32 mouse cellular contexts compared by ENCODE assay signal in genomic region chr11:120386632-120387031, GRCm38 (mm10). TPM values are rescaled to one million over a fixed set of nuclear protein-coding genes. Genes with fewer than 3 reads are reported as not detected.
DNase-seq lines count a peak whose midpoint lies in the region; ATAC-seq and TF ChIP-seq lines count a peak whose summit lies in the region.
"Had no signal": no experiment of that assay in that cellular context is flagged by ENCODE, and none has a peak within 500 bp of the region (broad histone marks: within the 10 kb centered on the region; RNA-seq: fewer than 3 reads in every experiment).

No protein-coding gene starts in this region.

- intact Hi-C loops in gastrocnemius, adult 2 months (cut with DNase I): loop anchor here (5.0 kb wide), 1 partner anchor 36 kb away; no protein-coding TSS in a partner anchor
- intact Hi-C loops in heart, postnatal 14 days (cut with DNase I): no loop called here
- intact Hi-C loops in heart, postnatal 10 days (cut with DNase I): loop anchor here (5.0 kb wide), 1 partner anchor 34 kb away; no protein-coding TSS in a partner anchor

- peak overlapping the region; percentile 29; the same call in 1 of the 2 replicates for H3K4me2 ChIP-seq in heart, embryonic 12.5 days
- H3K4me2 ChIP-seq: embryonic facial prominence, embryonic 13.5 days; forebrain, embryonic 13.5 days; hindbrain, embryonic 12.5 days; limb, embryonic 15.5 days; stomach, embryonic 15.5 days had no signal

- peak overlapping the region; percentile 92 for H3K27ac ChIP-seq in gastrocnemius, adult 2 months
- H3K27ac ChIP-seq in heart, embryonic 10.5 days: peak overlapping the region; percentile 87
- peak overlapping the region; percentile 98 for H3K27ac ChIP-seq in heart, embryonic 12.5 days (ENCODE audit: poor library complexity, severe bottlenecking)
- H3K27ac ChIP-seq: embryonic facial prominence, embryonic 13.5 days; forebrain, embryonic 13.5 days; hindbrain, embryonic 12.5 days; limb, embryonic 15.5 days; macrophage; midbrain, embryonic 10.5 days; stomach, embryonic 15.5 days had no signal

- no peaks in the 10 kb centered on the region for H3K9me3 ChIP-seq in heart, embryonic 10.5 days
- no peaks in the 10 kb centered on the region for H3K9me3 ChIP-seq in heart, embryonic 12.5 days (replicated peaks)
- H3K9me3 ChIP-seq: embryonic facial prominence, embryonic 13.5 days; forebrain, embryonic 13.5 days; hindbrain, embryonic 12.5 days; limb, embryonic 15.5 days; midbrain, embryonic 10.5 days; stomach, embryonic 15.5 days had no signal

- peak overlapping the region; percentile 43 for H3K4me3 ChIP-seq in gastrocnemius, adult 2 months
- no peak overlapping the region for H3K4me3 ChIP-seq in heart, embryonic 10.5 days
- no peak overlapping the region for H3K4me3 ChIP-seq in heart, embryonic 12.5 days
- H3K4me3 ChIP-seq: embryonic facial prominence, embryonic 13.5 days; erythroblast, embryonic 14.5 days; forebrain, embryonic 13.5 days; hindbrain, embryonic 12.5 days; limb, embryonic 15.5 days; midbrain, embryonic 10.5 days; myocyte; stomach, embryonic 15.5 days had no signal

- peaks cover 72% of the 10 kb centered on the region for H3K36me3 ChIP-seq in heart, embryonic 10.5 days
- H3K36me3 ChIP-seq in heart, embryonic 12.5 days: peaks cover 66% of the 10 kb centered on the region

- TF ChIP-seq CTCF in gastrocnemius, adult 2 months (IDR thresholded peaks at IDR 0.05): no peak

- WGBS in heart, embryonic 10.5 days: 62% methylated on average over 6 of the region's 6 CpGs
- WGBS in heart, embryonic 12.5 days: 53% methylated on average over 6 of the region's 6 CpGs

- no peak overlapping the region for H3K9ac ChIP-seq in heart, embryonic 12.5 days
- H3K9ac ChIP-seq: embryonic facial prominence, embryonic 13.5 days; forebrain, embryonic 13.5 days; hindbrain, embryonic 12.5 days; limb, embryonic 15.5 days; stomach, embryonic 15.5 days had no signal

- peaks cover 26% of the 10 kb centered on the region for H3K4me1 ChIP-seq in heart, embryonic 10.5 days
- peaks cover 54% of the 10 kb centered on the region for H3K4me1 ChIP-seq in heart, embryonic 12.5 days (replicated peaks)
- H3K4me1 ChIP-seq: embryonic facial prominence, embryonic 13.5 days; forebrain, embryonic 13.5 days; hindbrain, embryonic 12.5 days; limb, embryonic 15.5 days; midbrain, embryonic 10.5 days; stomach, embryonic 15.5 days had no signal

- ATAC-seq in heart, embryonic 12.5 days (ENCODE audit: insufficient number of reproducible peaks, low FRiP score): peak; percentile 51; the same call in 1 of the 2 replicates
- ATAC-seq: forebrain, embryonic 13.5 days; intestine, postnatal 0 days; midbrain, embryonic 16.5 days had no signal

- DNase-seq in gastrocnemius, adult 2 months: peak; percentile 77
- no peak for DNase-seq in gastrocnemius, postnatal 10 days
- DNase-seq in heart, embryonic 10.5 days (ENCODE audit: low spot score): no peak
- no peak for DNase-seq in heart, postnatal 14 days
- peak; percentile 49 to 60 for DNase-seq in heart, postnatal 10 days
- DNase-seq in natural killer cell, adult 2 months (ENCODE audit: low spot score in 2 of 2): no peak
- DNase-seq: cerebellum, adult 2 months; cerebellum, postnatal 25 days; embryo, embryonic 11 days; kidney, postnatal 36 days; layer of hippocampus, adult 9-11 months; left cerebral cortex, postnatal 4 days; right cerebral cortex, postnatal 4 days; thymus, postnatal 36 days had no signal

- H3K27me3 ChIP-seq in heart, embryonic 10.5 days (ENCODE audit: insufficient read depth, poor library complexity, severe bottlenecking): no peaks in the 10 kb centered on the region
- H3K27me3 ChIP-seq in heart, embryonic 12.5 days (replicated peaks): no peaks in the 10 kb centered on the region
- H3K27me3 ChIP-seq: embryonic facial prominence, embryonic 13.5 days; forebrain, embryonic 13.5 days; hindbrain, embryonic 12.5 days; limb, embryonic 15.5 days; stomach, embryonic 15.5 days had no signal

RNA-seq across cellular contexts. Expression of gene Faap100, which starts 8.1 kb away (rescaled TPM):
- total RNA-seq in gastrocnemius, adult 2 months (2021): 10 to 100 TPM; 18.5 to 18.8 TPM
- total RNA-seq in gastrocnemius, postnatal 10 days (2021): 10 to 100 TPM; 14.6 to 15.3 TPM
- polyA plus RNA-seq in heart, embryonic 10.5 days (2016; fragmentation: Nextera tagmentation; extraction: Ambion mirVana): 32.5 and 35.9 TPM in 2 replicates
- 10 to 100 TPM; 19.0 to 19.6 TPM for total RNA-seq in heart, postnatal 14 days (2021)
- 32.0 and 32.3 TPM in 2 replicates for polyA plus RNA-seq in heart, embryonic 12.5 days (2016; fragmentation: Nextera tagmentation; extraction: Ambion mirVana)
- 10 to 100 TPM; 21.3 to 24.3 TPM for total RNA-seq in heart, postnatal 10 days (2021)

RNA-seq across cellular contexts. Expression of gene Fscn2, which starts 25.3 kb away (rescaled TPM):
- total RNA-seq in gastrocnemius, adult 2 months (2021): under 1 TPM in 1 of 2 experiments, not detected in 1; 0.87 TPM
- total RNA-seq in gastrocnemius, postnatal 10 days (2021): under 1 TPM; 0.50 to 0.61 TPM
- polyA plus RNA-seq in heart, embryonic 10.5 days (2016; fragmentation: Nextera tagmentation; extraction: Ambion mirVana): 0.25 and 0.49 TPM in 2 replicates
- not detected for total RNA-seq in heart, postnatal 14 days (2021)
- polyA plus RNA-seq in heart, embryonic 12.5 days (2016; fragmentation: Nextera tagmentation; extraction: Ambion mirVana): 0.17 and 0.63 TPM in 2 replicates
- not detected for total RNA-seq in heart, postnatal 10 days (2021)
- total RNA-seq: left cerebral cortex, adult 18-20 months had no signal
- polyA plus RNA-seq: cerebellum, adult 2 months; erythroblast, embryonic 14.5 days; liver, embryonic 16.5 days; macrophage had no signal

RNA-seq across cellular contexts. Expression of gene Actg1, which starts 38.3 kb away (rescaled TPM):
- total RNA-seq in gastrocnemius, adult 2 months (2021): 100 to 1,000 TPM; 201 to 262 TPM
- 100 to 1,000 TPM; 439 to 618 TPM for total RNA-seq in gastrocnemius, postnatal 10 days (2021)
- polyA plus RNA-seq in heart, embryonic 10.5 days (2016; fragmentation: Nextera tagmentation; extraction: Ambion mirVana): 1,513 and 2,033 TPM in 2 replicates
- total RNA-seq in heart, postnatal 14 days (2021): 100 to 1,000 TPM; 451 to 520 TPM
- polyA plus RNA-seq in heart, embryonic 12.5 days (2016; fragmentation: Nextera tagmentation; extraction: Ambion mirVana): 1,404 and 1,426 TPM in 2 replicates
- total RNA-seq in heart, postnatal 10 days (2021): 100 to 1,000 TPM; 691 to 703 TPM

RNA-seq across cellular contexts. Expression of gene Nploc4, which starts 50.9 kb away (rescaled TPM):
- total RNA-seq in gastrocnemius, adult 2 months (2021): 10 to 100 TPM; 75.8 to 94.9 TPM
- 10 to 100 TPM; 60.6 to 66.6 TPM for total RNA-seq in gastrocnemius, postnatal 10 days (2021)
- 43.0 and 49.6 TPM in 2 replicates for polyA plus RNA-seq in heart, embryonic 10.5 days (2016; fragmentation: Nextera tagmentation; extraction: Ambion mirVana)
- total RNA-seq in heart, postnatal 14 days (2021): 10 to 100 TPM; 54.4 to 62.7 TPM
- polyA plus RNA-seq in heart, embryonic 12.5 days (2016; fragmentation: Nextera tagmentation; extraction: Ambion mirVana): 43.2 and 45.2 TPM in 2 replicates
- total RNA-seq in heart, postnatal 10 days (2021): 10 to 100 TPM; 53.9 to 59.6 TPM

RNA-seq across cellular contexts. Expression of gene Tspan10, which starts 55.8 kb away (rescaled TPM):
- total RNA-seq in gastrocnemius, adult 2 months (2021): 1 to 10 TPM in 1 of 2 experiments, not detected in 1; 1.1 TPM
- total RNA-seq in gastrocnemius, postnatal 10 days (2021): not detected
- not detected in 2 replicates for polyA plus RNA-seq in heart, embryonic 10.5 days (2016; fragmentation: Nextera tagmentation; extraction: Ambion mirVana)
- 1 to 10 TPM in 1 of 2 experiments, under 1 TPM in 1; 0.98 to 2.5 TPM for total RNA-seq in heart, postnatal 14 days (2021)
- polyA plus RNA-seq in heart, embryonic 12.5 days (2016; fragmentation: Nextera tagmentation; extraction: Ambion mirVana): not detected in 2 replicates
- total RNA-seq in heart, postnatal 10 days (2021): 1 to 10 TPM in 1 of 2 experiments, under 1 TPM in 1; 0.24 to 2.3 TPM
- polyA plus RNA-seq: erythroblast, embryonic 14.5 days; forebrain, embryonic 13.5 days; gonadal fat pad, adult 2 months; hindbrain, embryonic 12.5 days; intestine, postnatal 0 days; kidney, embryonic 14.5 days; liver, embryonic 16.5 days; lung, embryonic 16.5 days; midbrain, embryonic 16.5 days; myocyte; neural tube, embryonic 14.5 days; stomach, embryonic 15.5 days had no signal

Comparison
In these comparisons a context has a peak if more than half of its experiments do, and no peak if none do; other contexts are left out.
1. DNase-seq: peak in gastrocnemius, adult 2 months (single experiment) and heart, postnatal 10 days (2 of 2); none in gastrocnemius, postnatal 10 days (single experiment), heart, embryonic 10.5 days (single experiment), heart, postnatal 14 days (0 of 2) and natural killer cell, adult 2 months (0 of 2).
2. Peak in every context shown above with its lines, with median percentiles within 50 percentile points of each other: H3K27ac ChIP-seq.